Mouse (Mus musculus) mesoderm, embryonic 11.5 days (tissue): ENCODE measurements at regions not wholly inside any gene's neighbourhood (a gene's known extent, or its start where the extent isn't known, plus 50 kb on each side); places are given as distances from the start of the nearest gene placed in this dataset.

Source experiments
- DNase-seq: peaks from one replicate; pipeline ENCODE4 v3.0.0-alpha.2; 2012; ENCODE audit warnings: low read depth, low spot score

DNA sequence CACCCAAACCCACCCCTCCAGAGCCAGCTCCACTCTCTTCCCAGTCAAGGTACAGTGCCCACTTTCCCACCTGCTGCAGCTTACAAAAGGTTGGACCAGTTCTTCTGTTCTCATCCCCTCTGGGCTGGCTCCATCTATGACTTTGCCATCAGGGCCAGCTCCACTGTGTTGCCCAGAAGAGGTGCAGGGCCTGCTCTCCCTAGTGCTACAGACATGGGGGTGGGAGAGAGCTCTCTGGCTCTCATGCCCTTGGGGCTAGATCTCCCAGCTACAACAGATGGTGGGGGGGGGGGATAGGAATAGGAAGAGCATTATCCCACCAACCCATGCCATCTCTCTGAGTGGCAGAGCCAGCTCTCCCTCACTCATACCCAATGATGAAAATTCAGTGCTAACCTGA, 219.6 kb upstream of the G2e3 start:
- DNase-seq = no peak

- no peak for DNase-seq
These were observed 229.1 kb upstream of the G2e3 start for GRCm38 (mm10) chr12:51118781-51119180.

DNA sequence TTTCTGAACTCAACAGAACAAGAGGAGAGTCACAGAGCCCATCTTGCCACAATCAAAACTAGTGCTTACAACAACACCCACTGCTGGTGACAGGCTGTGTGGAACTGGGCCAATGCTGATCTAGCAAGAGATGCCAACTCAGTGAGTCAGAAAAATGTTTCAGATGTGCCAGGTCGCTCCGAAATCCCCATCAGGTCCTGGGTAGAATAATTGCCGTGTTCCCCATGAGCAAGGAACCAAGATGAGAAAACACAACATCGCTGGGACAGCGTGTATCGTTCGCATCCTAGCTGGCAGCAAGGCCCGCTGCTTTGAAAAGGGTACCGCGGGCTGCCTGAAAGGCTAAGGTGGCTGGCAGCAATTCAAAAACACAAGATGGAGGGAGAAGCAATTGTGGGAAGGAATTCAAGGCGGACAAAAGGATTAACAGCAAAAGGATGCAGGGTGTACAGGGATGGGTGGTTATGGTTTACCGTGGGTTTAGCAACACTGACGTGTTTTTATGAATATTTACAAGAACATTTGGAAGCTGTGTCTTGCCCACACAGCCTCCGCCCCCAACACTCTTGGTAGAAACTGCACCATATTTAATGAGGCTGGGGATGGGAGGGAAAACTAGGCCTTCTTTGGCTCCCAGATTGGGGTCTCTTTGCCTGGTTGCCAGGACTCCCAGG, 229.7 kb upstream of the G2e3 start:
- no peak for DNase-seq

GRCm38 (mm10) chr12:51117436-51118020, 230.3 kb upstream of the G2e3 start:
- no peak for DNase-seq

GRCm38 (mm10) chr12:51111811-51112210, 236.1 kb upstream of the G2e3 start:
- DNase-seq = no peak

DNA sequence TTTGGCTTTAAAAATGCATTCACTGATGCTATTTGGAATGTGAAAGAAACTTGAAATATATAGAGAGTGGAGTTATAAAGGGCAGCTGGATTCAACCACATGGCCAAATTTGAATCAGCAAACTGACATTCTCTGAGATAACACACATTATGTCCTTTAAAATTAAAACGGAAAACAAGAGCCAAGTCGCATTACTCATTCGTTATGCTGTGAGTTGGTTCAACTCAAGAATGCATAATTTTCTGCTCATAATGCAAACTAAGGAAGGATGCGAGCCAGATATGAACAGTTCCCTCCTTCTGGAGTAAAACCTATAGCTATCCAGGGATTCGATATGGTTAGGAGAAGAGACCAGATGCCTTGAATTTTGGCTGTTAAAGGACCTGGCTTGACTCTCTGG, 239.8 kb upstream of the G2e3 start:
- no peak for DNase-seq

DNA sequence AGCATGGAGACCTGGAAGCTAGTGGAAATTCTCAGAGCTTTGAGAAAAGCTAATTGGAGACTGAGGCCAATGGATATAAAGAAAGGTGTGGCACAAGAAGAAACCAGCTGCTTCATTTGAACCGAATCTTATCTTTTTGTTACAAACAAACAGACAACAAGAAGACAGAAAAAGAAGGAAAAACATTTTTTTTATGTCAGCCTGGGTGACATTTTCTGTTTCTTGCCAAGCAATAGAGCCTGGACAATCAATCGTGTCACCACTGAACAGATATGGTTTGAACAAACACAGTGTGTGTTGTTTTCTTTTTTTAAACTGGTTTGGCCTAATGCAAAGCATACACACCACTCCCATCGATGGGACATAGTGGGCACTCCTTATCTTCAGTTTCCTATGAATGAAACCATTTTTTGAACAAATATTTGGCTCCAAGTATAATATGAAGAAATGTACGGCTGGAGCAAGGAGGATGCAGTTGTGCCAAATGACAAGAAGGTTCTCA, 244.3 kb upstream of the G2e3 start:
- no peak for DNase-seq

GRCm38 (mm10) chr12:51101636-51102035, 246.2 kb upstream of the G2e3 start:
- no peak for DNase-seq

- no peak for DNase-seq
These were observed 247.0 kb upstream of the G2e3 start for GRCm38 (mm10) chr12:51100868-51101267.

DNA sequence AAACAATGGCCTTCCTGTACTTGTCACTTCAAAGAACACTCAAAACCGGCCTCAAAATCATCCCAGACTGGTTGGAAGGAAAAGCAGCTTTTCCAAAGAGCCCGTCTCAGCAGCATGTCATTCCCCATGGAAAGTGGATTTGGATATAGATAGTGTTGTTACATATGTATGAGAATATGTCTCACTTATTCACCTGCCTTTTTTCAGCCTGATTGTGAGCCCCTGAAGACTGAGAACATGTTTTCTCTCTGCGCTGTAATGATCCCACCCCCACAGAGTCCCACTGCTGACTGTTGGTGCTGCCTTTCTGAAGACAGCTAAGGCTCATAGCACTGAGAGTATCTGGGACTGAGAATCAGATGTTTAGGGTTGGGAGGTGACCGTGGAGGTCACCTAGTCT, 251.9 kb upstream of the G2e3 start:
- no peak for DNase-seq

DNA sequence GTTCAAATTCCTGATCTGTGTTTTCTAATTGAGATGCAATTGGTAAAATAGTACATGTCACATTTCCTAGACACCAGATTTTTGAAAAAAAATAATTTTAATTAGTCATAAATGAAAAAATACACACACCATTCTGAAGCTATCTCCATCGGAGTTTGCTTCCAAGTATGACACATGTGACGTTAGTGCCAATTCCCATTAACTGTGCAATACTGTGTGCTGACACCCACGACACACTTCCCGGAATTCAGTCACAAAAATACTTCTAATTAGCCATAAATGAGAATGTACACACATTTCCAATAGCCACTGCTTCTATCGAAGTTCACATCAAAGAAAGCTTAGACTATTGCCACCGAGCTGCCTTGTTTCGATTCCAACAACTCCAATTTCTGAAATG, 258.5 kb upstream of the G2e3 start:
- no peak for DNase-seq

DNA sequence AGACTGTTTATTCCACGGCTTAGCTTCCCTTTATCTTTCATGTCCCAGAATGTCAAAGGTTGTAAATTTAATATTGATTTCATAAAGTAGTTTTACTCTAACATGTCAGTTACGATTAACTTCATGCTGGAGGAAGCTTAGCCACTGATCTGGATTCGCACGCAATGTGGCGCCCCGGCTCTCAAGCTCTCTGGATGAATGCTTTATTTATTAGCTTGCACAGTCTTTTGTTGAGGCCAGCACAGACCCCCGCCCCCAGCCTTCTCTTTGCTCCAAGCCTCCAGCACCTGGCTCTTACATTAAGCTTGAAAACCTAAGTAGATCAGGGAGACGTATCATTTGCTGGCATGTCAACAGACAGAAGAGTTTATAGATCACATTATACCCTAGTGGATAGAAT, 266.1 kb upstream of the G2e3 start:
- no peak for DNase-seq

DNA sequence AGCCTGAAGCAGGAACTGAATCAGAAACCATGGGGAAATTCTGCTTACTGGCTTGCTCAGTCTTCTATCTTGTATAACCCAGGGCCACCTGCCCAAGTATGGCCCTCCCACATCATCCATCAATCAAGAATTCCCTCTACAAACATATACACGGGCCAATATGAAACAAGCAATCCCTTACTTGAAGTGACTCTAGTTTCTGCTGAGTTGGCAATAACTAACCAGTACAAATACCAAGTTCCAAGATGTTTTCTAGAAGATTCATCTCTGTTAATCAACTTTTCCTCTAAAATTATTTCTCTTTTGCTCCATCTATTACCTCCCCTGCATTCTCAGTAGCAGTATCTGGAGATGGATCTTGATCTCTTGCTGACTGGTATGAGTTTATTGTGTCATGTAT, 274.4 kb upstream of the G2e3 start:
- DNase-seq = no peak

GRCm38 (mm10) chr12:51060931-51061330, 286.9 kb upstream of the G2e3 start:
- DNase-seq = no peak

DNA sequence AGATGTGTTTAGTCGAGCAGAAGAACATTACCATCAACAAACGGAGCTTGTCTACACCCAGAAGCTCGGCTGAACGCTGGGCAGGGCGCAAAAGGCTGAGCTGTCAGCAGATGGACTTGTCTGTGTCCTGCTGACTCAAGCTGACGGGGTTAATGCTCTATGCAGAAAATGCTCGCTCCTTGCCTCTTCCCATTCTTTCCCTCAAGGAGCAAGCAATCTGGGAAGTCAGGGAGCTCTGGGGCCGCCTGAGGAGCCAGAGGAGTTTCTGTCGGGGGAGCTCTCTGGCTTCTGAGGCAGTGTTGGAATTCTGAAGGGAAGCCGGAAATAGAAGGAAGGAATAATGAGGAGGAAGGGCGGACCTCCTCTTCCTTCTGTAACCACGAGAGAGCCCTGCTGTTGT, 289.3 kb upstream of the G2e3 start:
- DNase-seq = peak; percentile 6

DNA sequence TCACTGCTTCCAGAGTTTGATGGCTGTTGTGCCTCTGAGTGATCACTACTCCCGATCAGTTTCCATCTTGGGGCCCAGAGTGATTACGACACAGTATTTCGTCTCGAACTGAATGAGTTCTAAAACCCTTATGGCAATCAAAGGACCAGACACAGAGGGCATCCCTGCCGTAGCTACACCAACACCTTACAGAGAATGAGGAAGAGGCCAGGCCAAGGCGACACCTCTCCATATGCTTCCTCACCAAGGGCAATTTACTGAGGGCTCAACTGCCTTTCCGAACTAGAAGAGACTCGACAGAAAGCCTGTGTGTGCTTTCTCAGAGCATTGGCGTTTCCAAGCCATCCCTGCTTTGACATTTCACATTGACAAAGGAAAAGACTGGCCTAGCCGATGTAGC, 289.8 kb upstream of the G2e3 start:
- DNase-seq = no peak

- DNase-seq = peak; percentile 9
These were observed 300.7 kb upstream of the G2e3 start for GRCm38 (mm10) chr12:51047116-51047515.

DNA sequence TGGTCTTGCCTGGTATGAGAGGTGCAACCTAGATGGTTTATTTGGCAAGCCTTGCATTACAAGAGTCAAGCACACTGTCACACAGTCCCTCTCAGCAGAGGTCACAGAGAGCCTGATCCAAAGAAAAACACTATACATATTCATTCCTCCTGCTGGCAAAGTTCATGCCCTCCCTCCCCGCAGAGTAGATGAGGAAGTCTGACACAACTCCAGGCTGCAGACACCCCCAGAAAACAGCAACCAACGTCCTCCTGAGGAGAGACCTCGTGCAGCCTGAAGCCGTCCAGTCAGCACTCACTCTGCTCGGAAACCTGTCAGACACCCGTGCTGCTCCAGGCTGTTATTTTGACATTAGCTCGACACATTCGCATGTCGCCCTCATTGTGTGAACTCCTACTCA, 302.4 kb upstream of the G2e3 start:
- peak; percentile 12 for DNase-seq

- DNase-seq = no peak
These were observed 302.8 kb upstream of the G2e3 start for GRCm38 (mm10) chr12:51045020-51045419.

GRCm38 (mm10) chr12:51032193-51032592, 315.7 kb upstream of the G2e3 start:
- DNase-seq = no peak

GRCm38 (mm10) chr12:51028601-51029174, 319.2 kb upstream of the G2e3 start:
- DNase-seq = no peak

DNA sequence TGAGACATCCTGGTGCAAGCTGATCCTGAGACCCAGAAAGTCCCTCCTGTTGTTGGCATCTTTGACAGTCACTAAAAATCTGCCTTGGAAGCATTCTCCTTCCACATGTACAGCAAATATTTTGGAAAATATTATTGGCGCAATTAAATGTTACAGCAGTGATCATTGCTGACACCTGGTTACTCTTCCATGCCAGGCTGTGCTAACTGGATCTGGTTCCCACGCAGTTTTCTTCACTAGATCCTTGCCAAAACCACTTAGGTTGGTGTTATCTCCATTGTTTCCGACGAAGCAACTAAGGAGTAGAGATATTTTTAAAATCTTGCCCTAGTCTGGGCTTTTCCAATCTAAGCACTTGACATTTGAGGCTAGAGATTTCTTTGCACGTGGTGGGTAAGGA, 321.8 kb upstream of the G2e3 start:
- no peak for DNase-seq

GRCm38 (mm10) chr12:51025531-51025930, 322.3 kb upstream of the G2e3 start:
- no peak for DNase-seq
